Mouse (Mus musculus) mature B cell (primary cell): ENCODE data around the gene Gm17604.

Experiments
- in situ Hi-C: fragments of 300-500 bp; cut with MboI; formaldehyde crosslinking; loops from 2 replicates; pipeline ENCODE4 v1.14.3; 2019

The Gm17604 gene

DNA sequence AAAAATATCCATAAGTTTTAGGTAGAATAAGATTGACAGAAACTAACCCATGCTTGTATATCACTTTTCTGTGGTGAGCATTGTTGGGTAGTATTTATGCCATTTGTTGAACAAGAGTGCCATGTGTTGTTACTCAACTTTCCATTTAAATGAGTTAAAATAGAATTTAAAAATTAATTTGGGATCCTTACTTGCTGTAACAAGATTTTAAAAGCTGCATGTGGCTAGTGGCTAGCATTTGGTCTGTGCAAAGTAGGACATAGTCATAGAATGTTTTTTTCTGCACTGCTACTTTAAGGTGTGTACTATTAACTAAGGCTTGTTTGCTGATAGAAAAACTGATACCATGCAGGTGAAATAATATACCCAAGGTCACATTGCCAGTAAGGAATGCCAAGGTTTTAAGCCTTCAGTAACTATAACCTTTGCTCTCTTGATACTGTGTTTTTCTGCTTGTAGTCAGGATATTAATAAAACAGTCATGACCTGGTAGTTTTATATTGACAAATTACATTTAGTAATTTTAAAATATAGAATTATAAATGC is at the start of gene Gm17604:
Gm17604 (minus strand) TSS at position 51 of the 546 bp plus-strand sequence.
- in situ Hi-C loops = no loop called here

DNA sequence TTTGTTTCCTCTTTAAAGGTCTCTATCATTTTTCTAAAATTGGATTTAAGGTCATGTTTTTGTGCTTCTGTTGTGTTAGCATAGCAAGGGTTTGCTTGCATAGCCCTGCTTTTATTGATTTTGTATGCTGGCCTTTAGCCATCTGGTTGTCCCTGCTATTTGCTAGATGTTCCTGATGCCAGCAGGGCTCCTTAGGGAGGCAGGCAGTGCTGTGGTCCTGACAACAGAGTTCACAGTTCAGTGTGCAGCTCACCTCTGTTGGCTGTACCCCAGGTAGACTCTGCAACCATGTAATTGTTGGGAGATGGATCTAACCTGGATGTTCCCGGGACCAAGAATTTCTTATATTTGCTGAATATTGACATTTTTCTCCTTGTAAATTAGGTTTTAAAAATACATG is 45.3 kb upstream of the Gm17604 start:
- in situ Hi-C loops = no loop called here

GRCm38 (mm10) chrX:165003141-165003540 is 1.5 kb downstream of the Gm17604 start:
- in situ Hi-C loops = no loop called here

GRCm38 (mm10) chrX:164980193-164980775 is 24.3 kb downstream of the Gm17604 start, which contains the start of the genes Mospd2 and Fancb:
Gene Mospd2 (minus strand): TSS chrX:164980375.
Gene Fancb (plus strand): TSS chrX:164980592.
- in situ Hi-C loops = no loop called here

- in situ Hi-C loops = no loop called here
Observed at GRCm38 (mm10) chrX:164978866-164979265, 25.8 kb downstream of the Gm17604 start.

DNA sequence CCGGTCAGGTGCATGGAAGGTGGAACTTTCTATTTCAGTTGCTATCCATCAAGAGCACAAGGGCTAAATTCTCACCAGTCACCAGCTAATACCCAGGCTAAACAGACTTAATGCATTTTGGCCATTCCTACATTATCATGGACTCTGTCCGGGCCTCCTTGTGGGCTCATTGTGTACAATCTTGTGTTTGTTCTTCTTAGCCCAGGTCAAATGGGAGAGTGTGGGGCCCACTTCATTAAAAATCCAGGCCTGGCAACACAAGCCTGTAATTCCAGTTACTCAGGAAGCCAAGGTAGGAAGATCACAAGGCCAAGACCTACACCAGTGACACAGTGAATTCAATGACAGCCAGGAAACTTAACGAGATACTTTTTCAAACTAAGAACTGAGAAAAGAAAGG is 33.4 kb downstream of the Gm17604 start:
- in situ Hi-C loops = no loop called here

- in situ Hi-C loops = no loop called here
Observed at GRCm38 (mm10) chrX:164965750-164966448, 38.7 kb downstream of the Gm17604 start.
